Mouse (Mus musculus): ENCODE measurements around the gene Gm3183.
"Not testable (repeated sequence)": the region's sequence is repeated elsewhere in the genome, so short reads cannot be mapped to it uniquely, and the experiment has no call there.

The Gm3183 gene

DNA sequence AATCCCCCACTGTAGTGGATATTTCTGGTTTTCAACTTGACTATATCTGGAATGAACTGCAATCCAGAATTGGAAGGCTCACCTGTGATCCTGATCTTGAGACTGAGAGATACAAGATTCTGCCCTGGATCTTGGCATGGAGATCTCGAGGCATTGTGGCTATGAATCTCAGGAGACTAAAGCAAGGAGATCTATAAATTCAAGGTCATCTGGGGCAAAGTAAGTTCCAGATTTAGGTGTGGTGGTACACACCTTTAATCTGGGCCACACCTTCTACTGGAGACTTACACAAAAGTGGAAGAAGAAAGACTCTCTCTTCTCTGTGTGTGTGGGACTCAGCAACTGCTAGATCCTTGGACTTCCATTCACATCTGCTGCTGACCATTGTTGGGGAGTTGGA is at the start of gene Gm3183:
Gene Gm3183 (plus strand): TSS at position 301 of the 400 bp plus-strand sequence.
- in situ Hi-C loops (cut with MboI; ENCODE audit: low pct_unique_long_range_greater_than_20kb in 1 of 2, low sequenced_read_pairs in 2 of 2, unreplicated experiment in 1 of 2), result not testable (repeated sequence)

Data from mouse embryonic stem cell (cell line).